Mouse (Mus musculus) stomach, embryonic 14.5 days (tissue): Measurements from ENCODE around the gene Aqp6. TPM values are rescaled to one million over a fixed set of nuclear protein-coding genes. Genes with fewer than 3 reads are reported as not detected.

Source experiments
- ATAC-seq: fragments of 200-750 bp; cut with Nextera tagmentation; 2 replicates; pipeline ENCODE4 v1.8.0; 2017; ENCODE audit warnings: low read depth, moderate TSS enrichment; ENCODE audit not compliant: insufficient number of reproducible peaks, insufficient read depth, low FRiP score
- H3K27ac ChIP-seq: fragments of 300-500 bp; sonication (generic); 2 replicates; pipeline ENCODE4 v1.5.1; 2014; ENCODE audit warnings: mild to moderate bottlenecking, low read length, moderate library complexity, mixed read lengths
- H3K27me3 ChIP-seq: fragments of 300-500 bp; sonication (generic); 2 replicates; pipeline ENCODE4 v1.6.1; 2014; ENCODE audit warnings: low read length, control low read depth, mixed read lengths; ENCODE audit not compliant: control insufficient read depth, insufficient read depth
- H3K36me3 ChIP-seq: fragments of 300-500 bp; sonication (generic); 2 replicates; pipeline ENCODE4 v1.6.1; 2014; ENCODE audit warnings: mild to moderate bottlenecking, control low read depth, low read length, moderate library complexity, mixed read lengths; ENCODE audit not compliant: control insufficient read depth, insufficient read depth
- H3K4me1 ChIP-seq: fragments of 300-500 bp; sonication (generic); 2 replicates; pipeline ENCODE4 v1.6.1; 2014; ENCODE audit warnings: low read length, control low read depth, mixed read lengths; ENCODE audit not compliant: control insufficient read depth, insufficient read depth
- H3K4me2 ChIP-seq: fragments of 300-500 bp; sonication (generic); replicated peaks from 2 replicates; pipeline ENCODE4 v1.6.1; 2014; ENCODE audit warnings: low read depth, low read length, control low read depth
- H3K4me3 ChIP-seq: fragments of 300-500 bp; sonication (generic); 2 replicates; pipeline ENCODE4 v1.5.1; 2014; ENCODE audit warnings: low read depth, low read length, control low read depth
- H3K9ac ChIP-seq: fragments of 300-500 bp; sonication (generic); replicated peaks from 2 replicates; pipeline ENCODE4 v1.6.1; 2014; ENCODE audit warnings: low read depth, mild to moderate bottlenecking, control low read depth, low read length, moderate library complexity, mixed read lengths
- H3K9me3 ChIP-seq: fragments of 300-500 bp; sonication (generic); 2 replicates; pipeline ENCODE4 v1.6.1; 2016; ENCODE audit warnings: low read depth, low read length, control low read depth; ENCODE audit not compliant: control insufficient read depth
- WGBS: fragments of 180-500 bp; shearing (Covaris S2); extraction: QIAGEN DNeasy Blood & Tissue Kit; methylation state at CpG from one replicate; pipeline ENCODE4 v1.1.7; 2014; 5-methylcytosine and 5-hydroxymethylcytosine counted together
- polyA plus RNA-seq: library from polyadenylated mRNA; unstranded; fragments of >200 nt; fragmentation: Nextera tagmentation; extraction: Ambion mirVana; gene quantifications from 2 replicates; pipeline ENCODE4 v1.2.1, GENCODE M21; 2014

Gene Aqp6
- polyA plus RNA-seq: not detected in 2 replicates

GRCm38 (mm10) chr15:99600986-99601822 is at the start of gene Aqp6:
Aqp6 (plus strand) TSS chr15:99601400.
- peaks cover 5% of the 10 kb centered on the region for H3K4me1 ChIP-seq
- no peak within 1 kb of the TSS for H3K9ac ChIP-seq
- WGBS: 68% methylated on average over 22 of the region's 22 CpGs
- H3K4me3 ChIP-seq: no peak within 1 kb of the TSS
- H3K36me3 ChIP-seq: no peaks in the 10 kb centered on the region
- H3K4me2 ChIP-seq: no peak within 1 kb of the TSS
- no peak within 1 kb of the TSS for H3K27ac ChIP-seq
- H3K9me3 ChIP-seq: no peaks in the 10 kb centered on the region
- ATAC-seq: no peak
- H3K27me3 ChIP-seq: 0 out of 2 replicates have a peak, but pooled peaks cover 4% of the 10 kb centered on the region

- Histone ChIP-seq H3K27ac (no peak overlapping the region), H3K4me1 (no peaks in the 10 kb centered on the region), H3K27me3 (no peaks in the 10 kb centered on the region), H3K4me3 (no peak overlapping the region), H3K36me3 (no peaks in the 10 kb centered on the region), H3K9ac (no peak overlapping the region), H3K4me2 (no peak overlapping the region), H3K9me3 (no peaks in the 10 kb centered on the region; the same call in 1 of the 2 replicates)
- 39% methylated on average over 6 of the region's 6 CpGs for WGBS
- no peak for ATAC-seq
Observed at GRCm38 (mm10) chr15:99553767-99554166, 47.4 kb upstream of the Aqp6 start.

DNA sequence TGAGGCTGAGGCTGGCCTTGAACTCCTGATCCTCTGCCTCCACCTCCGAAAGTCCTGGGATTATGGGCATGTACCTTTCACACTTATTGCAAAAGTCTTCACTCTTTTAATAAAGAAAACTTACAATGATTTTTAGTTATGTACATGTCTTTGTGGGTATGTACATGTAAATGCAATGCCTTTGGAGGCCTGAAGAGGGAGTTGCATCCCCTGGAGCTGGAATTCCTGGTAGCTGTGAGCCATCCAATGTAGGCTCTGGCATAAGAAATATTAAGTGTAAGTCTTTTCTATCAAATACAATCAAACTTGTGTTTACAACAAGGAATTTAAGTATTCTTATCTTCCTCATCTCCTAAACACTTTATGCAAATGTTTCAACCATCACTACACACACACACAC is 42.3 kb upstream of the Aqp6 start:
- H3K4me2 ChIP-seq: no peak overlapping the region
- H3K4me1 ChIP-seq: no peaks in the 10 kb centered on the region
- H3K9me3 ChIP-seq: no peaks in the 10 kb centered on the region; the same call in 1 of the 2 replicates
- WGBS: 87% methylated on average over 1 of the region's 1 CpGs
- no peaks in the 10 kb centered on the region for H3K27me3 ChIP-seq
- H3K4me3 ChIP-seq: no peak overlapping the region
- H3K36me3 ChIP-seq: no peaks in the 10 kb centered on the region
- no peak for ATAC-seq
- H3K9ac ChIP-seq: no peak overlapping the region
- H3K27ac ChIP-seq: no peak overlapping the region

- Histone ChIP-seq H3K4me2 (no peak overlapping the region), H3K4me1 (no peaks in the 10 kb centered on the region), H3K27ac (no peak overlapping the region), H3K9me3 (no peaks in the 10 kb centered on the region; the same call in 1 of the 2 replicates), H3K9ac (no peak overlapping the region), H3K36me3 (no peaks in the 10 kb centered on the region), H3K4me3 (no peak overlapping the region), H3K27me3 (no peaks in the 10 kb centered on the region)
- 65% methylated on average over 10 of the region's 10 CpGs for WGBS
- no peak for ATAC-seq
Observed at GRCm38 (mm10) chr15:99560246-99560645, 41.0 kb upstream of the Aqp6 start.

DNA sequence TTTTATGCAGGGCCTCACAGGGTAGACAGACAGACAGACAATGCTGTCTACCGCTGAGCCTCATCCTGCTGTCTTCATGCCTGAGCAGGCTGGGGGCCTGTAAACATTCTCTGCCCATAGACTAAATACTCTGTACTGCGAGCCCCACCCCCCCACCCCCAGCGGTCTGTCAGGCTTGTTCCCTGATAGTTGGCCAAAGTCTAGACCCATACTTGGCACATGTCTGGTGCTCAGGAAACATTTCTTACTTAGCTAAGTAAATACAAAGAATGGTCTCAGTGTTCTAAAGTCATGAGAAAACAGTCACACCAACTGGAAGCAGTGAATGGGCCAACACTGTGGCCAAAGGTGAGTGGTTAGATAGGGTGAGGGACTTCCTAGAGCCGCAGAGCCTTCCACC is 33.8 kb upstream of the Aqp6 start:
- 69% methylated on average over 4 of the region's 4 CpGs for WGBS
- Histone ChIP-seq H3K36me3 (no peaks in the 10 kb centered on the region), H3K9ac (no peak overlapping the region), H3K27ac (no peak overlapping the region), H3K4me2 (no peak overlapping the region), H3K27me3 (no peaks in the 10 kb centered on the region), H3K4me3 (no peak overlapping the region), H3K4me1 (no peaks in the 10 kb centered on the region), H3K9me3 (no peaks in the 10 kb centered on the region)
- ATAC-seq: no peak

- Histone ChIP-seq H3K9me3 (no peaks in the 10 kb centered on the region), H3K4me1 (no peaks in the 10 kb centered on the region), H3K4me3 (no peak overlapping the region), H3K27me3 (no peaks in the 10 kb centered on the region), H3K27ac (no peak overlapping the region), H3K4me2 (no peak overlapping the region), H3K36me3 (no peaks in the 10 kb centered on the region), H3K9ac (no peak overlapping the region)
- ATAC-seq: no peak
- 61% methylated on average over 6 of the region's 6 CpGs for WGBS
Observed at GRCm38 (mm10) chr15:99568682-99569081, 32.5 kb upstream of the Aqp6 start.

GRCm38 (mm10) chr15:99569123-99569522 is 32.1 kb upstream of the Aqp6 start:
- WGBS: 66% methylated on average over 10 of the region's 10 CpGs
- ATAC-seq: no peak
- Histone ChIP-seq H3K4me1 (no peaks in the 10 kb centered on the region), H3K27me3 (no peaks in the 10 kb centered on the region), H3K4me2 (no peak overlapping the region), H3K4me3 (no peak overlapping the region), H3K36me3 (no peaks in the 10 kb centered on the region), H3K9me3 (no peaks in the 10 kb centered on the region), H3K27ac (no peak overlapping the region), H3K9ac (no peak overlapping the region)

- H3K27ac ChIP-seq: no peak within 1 kb of the TSS
- WGBS: 84% methylated on average over 26 of the region's 26 CpGs
- H3K4me1 ChIP-seq: peaks cover 4% of the 10 kb centered on the region; the same call in 1 of the 2 replicates
- H3K27me3 ChIP-seq: peaks cover 23% of the 10 kb centered on the region
- H3K9me3 ChIP-seq: no peaks in the 10 kb centered on the region
- H3K4me2 ChIP-seq: no peak within 1 kb of the TSS
- no peak for ATAC-seq
- no peak within 1 kb of the TSS for H3K4me3 ChIP-seq
- no peak within 1 kb of the TSS for H3K9ac ChIP-seq
- H3K36me3 ChIP-seq: no peaks in the 10 kb centered on the region
Observed at GRCm38 (mm10) chr15:99578802-99579485, 22.3 kb upstream of the Aqp6 start, which contains the start of gene Aqp2. Aqp2 (plus strand) TSS chr15:99579055.
